Mouse (Mus musculus): Measurements from ENCODE around the gene Sez6l2. TPM values are rescaled to one million over a fixed set of nuclear protein-coding genes. Genes with fewer than 3 reads are reported as not detected.
A peak's percentile ranks its signal among the peaks of the same experiment; 100 is the strongest.
"Not testable (repeated sequence)": the region's sequence is repeated elsewhere in the genome, so short reads cannot be mapped to it uniquely, and the experiment has no call there.

Sez6l2 gene
- total RNA-seq (2015): 2.9 TPM in 1 of 2 replicates, not detected in the other
- total RNA-seq (2017): 0.16 and 0.33 TPM in 2 replicates

GRCm38 (mm10) chr7:126949793-126950646 is at the start of gene Sez6l2:
Gene Sez6l2 (plus strand): TSS chr7:126950563.
- peak; percentile 96 for ATAC-seq (ENCODE audit: poor library complexity, severe bottlenecking)

- ATAC-seq (ENCODE audit: poor library complexity, severe bottlenecking): no peak
These were observed 44.8 kb upstream of the Sez6l2 start for GRCm38 (mm10) chr7:126905590-126905989.

- ATAC-seq (ENCODE audit: poor library complexity, severe bottlenecking): no peak
These were observed 35.5 kb upstream of the Sez6l2 start for GRCm38 (mm10) chr7:126914844-126915243.

GRCm38 (mm10) chr7:126918356-126918755 is 32.0 kb upstream of the Sez6l2 start:
- ATAC-seq (ENCODE audit: poor library complexity, severe bottlenecking): not testable (repeated sequence)

- ATAC-seq (ENCODE audit: poor library complexity, severe bottlenecking): no peak
These were observed 30.4 kb upstream of the Sez6l2 start for GRCm38 (mm10) chr7:126919973-126920372.

GRCm38 (mm10) chr7:126921563-126921962 is 28.8 kb upstream of the Sez6l2 start:
- no peak for ATAC-seq (ENCODE audit: poor library complexity, severe bottlenecking)

- ATAC-seq (ENCODE audit: poor library complexity, severe bottlenecking): no peak
These were observed 27.7 kb upstream of the Sez6l2 start, which contains the start of gene Tmem219 for GRCm38 (mm10) chr7:126922624-126923060. Gene Tmem219 (minus strand): TSS chr7:126922917.

GRCm38 (mm10) chr7:126923999-126924398 is 26.4 kb upstream of the Sez6l2 start:
- no peak for ATAC-seq (ENCODE audit: poor library complexity, severe bottlenecking)

- ATAC-seq (ENCODE audit: poor library complexity, severe bottlenecking): no peak
These were observed 24.1 kb upstream of the Sez6l2 start for GRCm38 (mm10) chr7:126926299-126926698.

GRCm38 (mm10) chr7:126928384-126929037 is 21.9 kb upstream of the Sez6l2 start, which contains the start of gene Kctd13:
Gene Kctd13 (plus strand): TSS chr7:126928879.
- peak; percentile 98 for ATAC-seq (ENCODE audit: poor library complexity, severe bottlenecking)

GRCm38 (mm10) chr7:126929046-126929445 is 21.3 kb upstream of the Sez6l2 start:
- peak; percentile 33; the same call in 1 of the 2 replicates for ATAC-seq (ENCODE audit: poor library complexity, severe bottlenecking)

- ATAC-seq (ENCODE audit: poor library complexity, severe bottlenecking): no peak
These were observed 17.7 kb upstream of the Sez6l2 start for GRCm38 (mm10) chr7:126932652-126933051.

GRCm38 (mm10) chr7:126941171-126941570 is 9.2 kb upstream of the Sez6l2 start:
- ATAC-seq (ENCODE audit: poor library complexity, severe bottlenecking): peak; percentile 66

GRCm38 (mm10) chr7:126941801-126942200 is 8.6 kb upstream of the Sez6l2 start:
- ATAC-seq (ENCODE audit: poor library complexity, severe bottlenecking): no peak

GRCm38 (mm10) chr7:126946530-126946929 is 3.8 kb upstream of the Sez6l2 start:
- ATAC-seq (ENCODE audit: poor library complexity, severe bottlenecking): peak; percentile 62; the same call in 1 of the 2 replicates

GRCm38 (mm10) chr7:126948626-126949025 is 1.7 kb upstream of the Sez6l2 start:
- no peak for ATAC-seq (ENCODE audit: poor library complexity, severe bottlenecking)

- ATAC-seq (ENCODE audit: poor library complexity, severe bottlenecking): no peak
These were observed 965 bp upstream of the Sez6l2 start, which contains the start of gene Asphd1 for GRCm38 (mm10) chr7:126949403-126949792. Gene Asphd1 (minus strand): TSS chr7:126949582.

GRCm38 (mm10) chr7:126950647-126951615 is 568 bp downstream of the Sez6l2 start:
- ATAC-seq (ENCODE audit: poor library complexity, severe bottlenecking): no peak

- no peak for ATAC-seq (ENCODE audit: poor library complexity, severe bottlenecking)
These were observed 1.4 kb downstream of the Sez6l2 start for GRCm38 (mm10) chr7:126951741-126952140.

- ATAC-seq (ENCODE audit: poor library complexity, severe bottlenecking): no peak
These were observed 2.3 kb downstream of the Sez6l2 start for GRCm38 (mm10) chr7:126952646-126953045.
